Mouse (Mus musculus): Measurements from ENCODE around the gene Ryr2. TPM values are rescaled to one million over a fixed set of nuclear protein-coding genes. Genes with fewer than 3 reads are reported as not detected.
A peak's percentile ranks its signal among the peaks of the same experiment; 100 is the strongest.
"Not testable (repeated sequence)": the region's sequence is repeated elsewhere in the genome, so short reads cannot be mapped to it uniquely, and the experiment has no call there.

Ryr2 gene
- total RNA-seq, 2 experiments from 2014 or later: 0.16 to 0.45 TPM

DNA sequence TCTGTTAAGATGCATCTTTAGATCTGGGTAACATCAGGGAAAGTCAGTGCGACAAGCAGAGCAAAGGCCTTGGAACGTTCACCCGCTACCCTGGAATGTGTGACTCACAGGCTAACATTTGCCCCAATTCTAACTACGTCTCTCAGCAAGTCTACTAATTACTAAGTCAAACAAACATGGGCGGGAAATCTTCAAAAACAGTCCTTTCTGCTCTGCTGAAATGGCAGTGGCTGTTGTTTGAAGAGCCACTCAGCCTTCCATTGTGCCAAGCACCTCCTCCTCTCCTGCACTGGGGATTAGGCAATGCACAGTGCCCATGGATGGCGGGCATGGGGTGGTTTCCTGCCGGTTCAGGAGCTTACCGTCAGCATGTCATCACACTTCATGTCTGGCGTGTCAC, 540.3 kb downstream of the Ryr2 start:
- DNase-seq (ENCODE audit: low spot score): no peak

GRCm38 (mm10) chr13:11563224-11564024, 543.3 kb downstream of the Ryr2 start:
- peak; percentile 10 for DNase-seq (ENCODE audit: low spot score)

GRCm38 (mm10) chr13:11549644-11550043, 557.1 kb downstream of the Ryr2 start:
- no peak for DNase-seq (ENCODE audit: low spot score)

DNA sequence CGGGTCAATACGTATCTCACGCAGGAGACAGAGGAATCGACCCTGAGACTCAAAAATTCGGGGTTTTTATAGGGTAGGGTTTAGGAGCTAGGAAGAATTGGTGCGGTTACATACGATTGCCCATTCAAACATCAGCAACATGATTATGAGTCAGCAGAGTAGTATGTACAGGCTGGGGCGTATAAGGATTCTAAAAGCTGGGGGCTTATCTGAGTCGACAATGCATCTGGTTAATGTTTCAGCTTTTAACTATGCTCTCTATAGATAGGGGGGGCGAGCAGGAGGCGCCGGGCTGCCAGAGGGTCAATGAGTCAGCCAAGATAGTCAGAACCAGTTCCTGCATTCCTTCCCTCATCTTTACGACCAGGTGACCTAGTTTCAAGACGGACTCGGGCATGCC, 557.6 kb downstream of the Ryr2 start:
- not testable (repeated sequence) for DNase-seq (ENCODE audit: low spot score)

DNA sequence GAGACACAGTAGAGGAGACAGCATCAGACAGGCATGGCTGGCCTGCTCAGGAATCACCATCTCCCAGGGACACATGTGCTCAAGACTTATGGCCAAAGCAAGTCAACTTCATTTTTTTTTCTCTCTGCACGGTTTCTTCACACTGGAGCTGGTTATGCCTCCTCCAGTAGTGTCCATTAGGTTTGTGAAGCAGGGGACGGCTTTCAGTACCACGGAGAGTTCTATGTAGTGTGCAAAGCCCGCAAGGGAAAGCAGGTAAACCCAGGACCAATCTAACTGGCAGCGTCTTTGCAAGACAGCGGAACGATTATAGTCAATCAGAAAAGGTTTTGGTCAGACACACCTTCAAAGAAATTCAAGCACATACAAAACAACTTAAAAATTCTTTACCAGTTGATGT, 560.9 kb downstream of the Ryr2 start:
- no peak for DNase-seq (ENCODE audit: low spot score)

- DNase-seq (ENCODE audit: low spot score): no peak
Observed at GRCm38 (mm10) chr13:11542546-11542945, 564.2 kb downstream of the Ryr2 start.

DNA sequence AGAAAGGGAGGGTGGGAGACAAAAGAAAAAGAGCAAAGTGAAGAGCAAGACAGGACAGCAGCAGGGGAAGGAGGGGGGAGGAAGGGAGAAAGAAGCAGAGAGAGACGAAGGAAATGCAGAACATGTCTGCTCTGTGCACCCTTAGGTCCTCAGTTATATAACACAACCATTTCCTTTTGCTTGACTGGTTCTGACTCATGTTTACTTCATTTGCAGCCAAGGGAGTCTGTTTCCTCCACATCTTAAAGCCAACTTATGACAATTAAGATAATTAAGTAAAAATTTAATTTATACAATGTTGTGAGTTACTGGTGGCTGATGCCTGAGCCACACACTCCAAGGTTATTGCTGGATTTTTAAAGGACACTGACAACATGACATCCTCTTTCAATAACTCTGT, 569.9 kb downstream of the Ryr2 start:
- DNase-seq (ENCODE audit: low spot score): no peak

DNA sequence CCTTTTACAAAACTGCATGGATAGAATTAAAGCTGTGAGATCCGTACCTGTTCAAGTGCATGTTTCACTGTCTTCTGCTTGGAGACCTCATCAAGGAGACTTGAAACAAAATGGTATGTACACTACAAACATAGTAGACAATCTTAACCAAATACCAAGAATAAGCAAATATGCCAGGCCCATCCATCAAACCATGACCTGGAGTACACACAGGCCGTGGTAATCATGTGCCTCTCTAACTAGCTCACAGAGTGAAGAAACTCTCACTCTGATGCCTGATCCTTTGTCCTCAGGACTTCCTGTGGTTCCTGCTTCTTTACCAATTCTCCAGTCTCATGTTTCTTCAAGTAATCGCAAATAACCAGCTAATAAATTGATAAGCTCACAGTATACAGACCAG, 570.9 kb downstream of the Ryr2 start:
- no peak for DNase-seq (ENCODE audit: low spot score)

DNA sequence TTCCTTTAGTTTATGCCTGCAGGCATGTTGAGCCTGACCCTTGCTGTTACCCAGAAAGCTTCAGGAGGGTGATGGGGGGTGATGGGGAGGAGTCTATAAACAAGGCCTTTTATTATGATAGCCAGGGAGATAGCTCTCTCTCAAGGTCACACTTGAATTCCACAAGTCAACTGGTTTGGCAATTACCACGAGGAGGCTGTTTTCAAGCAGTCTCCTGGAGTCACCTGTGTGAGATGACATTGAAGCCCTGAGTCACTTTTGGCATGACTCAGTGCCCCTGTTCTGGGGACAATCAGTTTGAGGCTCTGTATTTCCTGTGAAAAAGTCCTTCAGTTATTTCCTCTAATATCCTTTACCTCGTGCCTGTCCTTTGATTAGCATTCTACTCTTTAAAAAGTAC, 573.5 kb downstream of the Ryr2 start:
- DNase-seq (ENCODE audit: low spot score): no peak

GRCm38 (mm10) chr13:11532014-11532890, 574.5 kb downstream of the Ryr2 start:
- no peak for DNase-seq (ENCODE audit: low spot score)

DNA sequence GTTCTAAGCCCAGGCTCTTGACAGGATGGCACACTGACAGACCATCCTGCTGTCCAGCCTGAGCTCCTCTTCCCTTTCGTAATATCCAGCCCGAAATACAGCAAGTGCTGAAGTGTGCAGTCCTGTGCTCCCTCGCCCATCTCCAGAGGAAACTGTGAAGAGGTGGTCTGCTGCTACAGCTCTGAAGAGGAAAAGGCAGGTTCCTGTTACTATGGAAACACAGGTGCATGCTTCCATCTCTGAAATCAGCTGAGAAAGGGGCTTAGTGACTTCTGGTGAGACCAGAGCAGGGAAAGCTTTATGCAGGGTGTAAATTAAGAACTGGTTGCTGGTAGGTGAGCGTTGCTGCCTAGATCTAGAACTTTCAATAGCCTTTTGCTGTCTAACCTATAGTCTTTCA, 583.1 kb downstream of the Ryr2 start:
- no peak for DNase-seq (ENCODE audit: low spot score)

- DNase-seq (ENCODE audit: low spot score): no peak
Observed at GRCm38 (mm10) chr13:11520765-11521164, 586.0 kb downstream of the Ryr2 start.

- DNase-seq (ENCODE audit: low spot score): no peak
Observed at GRCm38 (mm10) chr13:11511540-11512177, 595.1 kb downstream of the Ryr2 start.

Other genes starting within 250 kb of the Ryr2 start
- 10 to 100 TPM; 13.1 to 15.7 TPM for gene Mtr, start 151.2 kb upstream of the Ryr2 start, total RNA-seq (2021)
- gene Actn2, start 233.8 kb upstream of the Ryr2 start, total RNA-seq (2021): 1,000 to 10,000 TPM; 1,284 to 1,493 TPM

All from gastrocnemius, adult 18-20 months (tissue).